Mouse (Mus musculus) ovary, postnatal 14 days (tissue): ENCODE results near the gene Col12a1.

ENCODE experiments used
- DNase-seq: peaks from one replicate; pipeline ENCODE4 v3.0.0; 2022; ENCODE audit warnings: low spot score

Col12a1 gene

GRCm38 (mm10) chr9:79605722-79606121 lies 112.9 kb downstream of the Col12a1 start:
- no peak for DNase-seq

GRCm38 (mm10) chr9:79604546-79604945 lies 114.1 kb downstream of the Col12a1 start:
- DNase-seq, result no peak

GRCm38 (mm10) chr9:79603448-79603847 lies 115.2 kb downstream of the Col12a1 start:
- no peak for DNase-seq

- DNase-seq, result no peak
These were observed 118.4 kb downstream of the Col12a1 start for GRCm38 (mm10) chr9:79600237-79600570.

GRCm38 (mm10) chr9:79599395-79600236 lies 119.0 kb downstream of the Col12a1 start:
- DNase-seq, result no peak

- DNase-seq, result no peak
These were observed 120.1 kb downstream of the Col12a1 start for GRCm38 (mm10) chr9:79598578-79598977.

GRCm38 (mm10) chr9:79586415-79587195 lies 132.0 kb downstream of the Col12a1 start:
- DNase-seq, result no peak

GRCm38 (mm10) chr9:79566838-79567237 lies 151.8 kb downstream of the Col12a1 start:
- DNase-seq, result no peak

- no peak for DNase-seq
These were observed 165.3 kb downstream of the Col12a1 start for GRCm38 (mm10) chr9:79553297-79553696.
